Mouse (Mus musculus): Measurements from ENCODE around the gene Adat3. TPM values are rescaled to one million over a fixed set of nuclear protein-coding genes. Genes with fewer than 3 reads are reported as not detected.
"Not testable (repeated sequence)": the region's sequence is repeated elsewhere in the genome, so short reads cannot be mapped to it uniquely, and the experiment has no call there.

The Adat3 gene
- polyA plus RNA-seq, 1 experiment from 2014 or later = 11.9 TPM

DNA sequence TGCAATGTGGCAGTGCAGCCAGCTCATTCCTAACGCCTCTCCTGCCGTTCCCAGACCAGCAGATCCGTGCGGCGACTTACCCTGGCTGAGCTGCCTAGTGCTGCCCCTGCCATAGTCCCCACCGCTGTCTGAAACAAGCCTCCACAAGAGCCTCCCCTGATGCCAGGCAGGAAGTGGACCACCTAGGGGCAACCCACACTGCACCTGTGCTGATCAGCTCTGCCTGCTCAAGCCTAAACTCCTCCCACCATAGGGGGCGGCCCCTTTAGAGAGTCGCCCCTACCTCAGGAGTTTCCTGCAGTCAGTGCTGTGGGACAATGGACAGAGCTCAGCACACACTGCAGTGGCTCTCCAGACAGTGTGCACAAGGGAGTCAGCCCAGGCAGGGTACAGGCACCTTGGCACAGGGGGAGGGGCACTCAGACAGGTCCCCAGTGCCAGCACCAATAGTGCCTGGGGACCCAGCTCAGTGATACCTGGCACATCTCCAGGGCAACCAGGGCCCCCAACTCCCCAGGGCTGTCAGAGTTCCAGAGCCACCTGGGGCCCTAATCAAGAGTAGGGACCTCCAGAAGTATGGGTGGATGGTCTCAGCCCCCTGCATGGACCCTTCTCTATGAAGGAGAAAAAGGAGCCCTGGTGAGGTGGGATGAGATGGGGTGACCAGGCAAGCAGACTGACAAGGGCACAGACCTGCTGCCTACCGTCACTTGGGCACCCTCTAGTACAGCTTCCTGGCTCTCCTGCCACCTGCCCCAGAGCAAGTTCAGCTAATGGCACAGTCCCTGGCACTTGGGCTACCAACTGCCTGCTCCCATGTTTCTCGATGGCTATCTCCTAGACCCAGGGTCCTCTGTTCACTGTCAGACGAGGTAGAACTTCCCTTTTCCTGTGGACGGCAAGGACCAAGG, 17.8 kb upstream of the Adat3 start:
- Histone ChIP-seq H3K36me3 (replicated peaks) (peaks cover 48% of the 10 kb centered on the region), H3K27ac (peak overlapping the region; percentile 40; the same call in 1 of the 2 replicates), H3K9me3 (no peaks in the 10 kb centered on the region), H3K4me1 (peaks cover 59% of the 10 kb centered on the region), H3K27me3 (ENCODE audit: poor library complexity, severe bottlenecking) (no peaks in the 10 kb centered on the region), H3K4me3 (no peak overlapping the region; the same call in 1 of the 2 replicates)
- WGBS = 77% methylated on average over 12 of the region's 12 CpGs
- DNase-seq (ENCODE audit: extremely low spot score, low spot score) = no peak

DNA sequence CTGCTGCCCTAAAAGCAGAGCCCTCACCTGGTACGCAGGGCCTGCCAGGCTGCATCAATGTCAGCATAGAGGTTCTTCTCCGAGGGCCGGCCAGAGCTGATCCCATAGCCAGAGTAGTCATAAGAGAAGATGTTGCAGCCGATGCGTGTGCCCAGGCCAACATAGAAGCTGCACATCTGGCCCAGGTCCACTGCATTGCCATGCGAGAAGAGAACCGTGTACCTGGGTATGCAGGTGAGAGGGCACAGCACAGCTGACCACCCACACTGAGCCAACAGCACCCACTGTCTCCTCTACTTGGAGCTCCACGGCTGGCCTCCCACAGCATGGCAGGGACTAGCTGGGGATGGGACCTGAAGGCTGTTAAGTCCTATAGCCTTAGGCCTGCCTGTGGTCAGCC, 17.1 kb upstream of the Adat3 start:
- H3K4me3 ChIP-seq = 0 out of 2 replicates have a peak overlapping the region, but pooled peaks have one; percentile 0
- H3K9me3 ChIP-seq = no peaks in the 10 kb centered on the region
- WGBS = 93% methylated on average over 8 of the region's 8 CpGs
- no peak for DNase-seq (ENCODE audit: extremely low spot score, low spot score)
- H3K4me1 ChIP-seq = peaks cover 64% of the 10 kb centered on the region
- peaks cover 48% of the 10 kb centered on the region for H3K36me3 ChIP-seq (replicated peaks)
- no peaks in the 10 kb centered on the region for H3K27me3 ChIP-seq (ENCODE audit: poor library complexity, severe bottlenecking)
- H3K27ac ChIP-seq = no peak overlapping the region

- 95% methylated on average over 47 of the region's 51 CpGs for WGBS
- peaks cover 66% of the 10 kb centered on the region for H3K4me1 ChIP-seq
- DNase-seq (ENCODE audit: extremely low spot score, low spot score) = no peak
- H3K27me3 ChIP-seq (ENCODE audit: poor library complexity, severe bottlenecking) = no peaks in the 10 kb centered on the region
- peak overlapping the region; percentile 22; the same call in 1 of the 2 replicates for H3K4me3 ChIP-seq
- H3K36me3 ChIP-seq (replicated peaks) = peaks cover 48% of the 10 kb centered on the region
- H3K27ac ChIP-seq = peak overlapping the region; percentile 69
- H3K9me3 ChIP-seq = no peaks in the 10 kb centered on the region
Observed at GRCm38 (mm10) chr10:80586407-80587304, 16.0 kb upstream of the Adat3 start.

- H3K4me1 ChIP-seq = peaks cover 66% of the 10 kb centered on the region
- no peaks in the 10 kb centered on the region for H3K27me3 ChIP-seq (ENCODE audit: poor library complexity, severe bottlenecking)
- peak overlapping the region; percentile 22; the same call in 1 of the 2 replicates for H3K4me3 ChIP-seq
- peak overlapping the region; percentile 69 for H3K27ac ChIP-seq
- DNase-seq (ENCODE audit: extremely low spot score, low spot score) = no peak
- H3K36me3 ChIP-seq (replicated peaks) = peaks cover 46% of the 10 kb centered on the region
- 58% methylated on average over 4 of the region's 4 CpGs for WGBS
- H3K9me3 ChIP-seq = no peaks in the 10 kb centered on the region
Observed at GRCm38 (mm10) chr10:80587305-80587657, 15.4 kb upstream of the Adat3 start.

DNA sequence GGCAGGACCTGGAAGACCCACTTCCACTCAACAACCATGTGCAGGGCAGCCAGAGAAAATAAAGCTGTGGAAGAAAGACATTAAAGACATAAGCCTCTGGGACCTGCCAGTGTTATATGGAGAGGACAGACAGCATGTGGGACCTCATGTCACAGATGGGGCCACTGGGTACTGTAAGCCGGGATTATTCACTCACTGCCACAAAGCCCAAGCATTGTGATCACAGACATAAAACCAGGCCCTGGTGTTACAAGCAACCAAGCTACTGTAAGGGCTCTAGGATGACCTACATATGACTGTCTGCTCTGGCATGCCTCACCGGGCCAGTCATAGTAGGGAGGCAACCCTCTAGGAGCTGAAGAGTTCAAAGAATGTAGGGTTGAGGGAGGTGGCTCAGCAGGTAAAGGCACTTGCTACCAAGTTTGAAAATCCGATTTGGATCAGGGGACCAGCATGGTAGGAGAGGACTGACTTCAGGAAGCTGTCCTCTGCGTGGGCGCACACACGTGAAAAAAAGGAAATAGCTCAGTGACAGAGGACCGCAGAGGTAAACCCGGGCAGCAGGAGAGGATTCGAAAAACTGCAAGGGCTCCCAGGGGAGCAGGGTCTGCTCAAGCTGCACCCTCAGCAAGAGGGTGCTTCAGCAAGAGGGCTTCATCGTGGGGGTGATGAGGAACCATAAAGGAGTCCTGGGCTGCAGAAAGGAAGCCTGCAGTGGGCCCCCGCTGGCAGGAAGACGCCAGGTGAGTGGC, 13.4 kb upstream of the Adat3 start:
- no peaks in the 10 kb centered on the region for H3K9me3 ChIP-seq
- H3K36me3 ChIP-seq (replicated peaks) = peaks cover 28% of the 10 kb centered on the region
- H3K27ac ChIP-seq = peak overlapping the region; percentile 89
- H3K4me3 ChIP-seq = peak overlapping the region; percentile 98
- DNase-seq (ENCODE audit: extremely low spot score, low spot score) = no peak
- peaks cover 55% of the 10 kb centered on the region for H3K4me1 ChIP-seq
- H3K27me3 ChIP-seq (ENCODE audit: poor library complexity, severe bottlenecking) = no peaks in the 10 kb centered on the region
- WGBS = 22% methylated on average over 12 of the region's 12 CpGs

- under 1% methylated on average over 73 of the region's 73 CpGs for WGBS
- Histone ChIP-seq H3K4me3 (peak within 1 kb of the TSS; percentile 98), H3K36me3 (replicated peaks) (peaks cover 20% of the 10 kb centered on the region), H3K9me3 (no peaks in the 10 kb centered on the region), H3K27me3 (ENCODE audit: poor library complexity, severe bottlenecking) (no peaks in the 10 kb centered on the region), H3K4me1 (peaks cover 47% of the 10 kb centered on the region), H3K27ac (peak within 1 kb of the TSS; percentile 89)
- peak; percentile 98 for DNase-seq (ENCODE audit: extremely low spot score, low spot score)
Observed at GRCm38 (mm10) chr10:80589879-80590854, 12.5 kb upstream of the Adat3 start, which contains the start of gene Abhd17a. Gene Abhd17a, minus strand, starts transcription at chr10:80590341.

DNA sequence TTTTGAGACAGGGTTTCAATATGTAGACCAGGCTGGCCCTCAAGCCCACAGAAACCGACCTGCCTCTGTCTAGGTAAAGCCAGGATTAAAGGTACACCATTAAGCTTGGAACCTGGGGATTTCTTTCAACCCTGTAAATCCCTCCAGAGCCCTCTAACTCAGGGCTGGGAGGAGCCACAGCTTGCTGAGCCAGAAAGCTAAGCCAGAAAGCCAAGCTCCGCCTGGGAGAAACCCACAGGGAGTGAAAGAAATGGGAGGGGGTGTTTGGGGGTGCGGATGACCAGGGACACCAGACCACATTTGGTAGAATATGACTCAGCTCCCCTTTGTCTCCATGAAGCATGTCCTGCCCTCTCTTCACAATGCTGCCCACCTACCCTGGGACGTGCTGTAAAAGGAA, 6.4 kb upstream of the Adat3 start:
- H3K9me3 ChIP-seq = no peaks in the 10 kb centered on the region
- no peaks in the 10 kb centered on the region for H3K27me3 ChIP-seq (ENCODE audit: poor library complexity, severe bottlenecking)
- no peak overlapping the region for H3K27ac ChIP-seq
- WGBS = 62% methylated on average over 4 of the region's 4 CpGs
- no peak overlapping the region for H3K4me3 ChIP-seq
- no peak for DNase-seq (ENCODE audit: extremely low spot score, low spot score)
- no peaks in the 10 kb centered on the region for H3K36me3 ChIP-seq (replicated peaks)
- H3K4me1 ChIP-seq = no peaks in the 10 kb centered on the region

GRCm38 (mm10) chr10:80603364-80603763, 684 bp downstream of the Adat3 start:
- Histone ChIP-seq H3K4me3 (peak overlapping the region; percentile 79), H3K36me3 (replicated peaks) (peaks cover 33% of the 10 kb centered on the region), H3K9me3 (no peaks in the 10 kb centered on the region), H3K27ac (peak overlapping the region; percentile 90), H3K4me1 (peaks cover 30% of the 10 kb centered on the region), H3K27me3 (ENCODE audit: poor library complexity, severe bottlenecking) (no peaks in the 10 kb centered on the region)
- DNase-seq (ENCODE audit: extremely low spot score, low spot score) = no peak
- WGBS = 37% methylated on average over 7 of the region's 7 CpGs

DNA sequence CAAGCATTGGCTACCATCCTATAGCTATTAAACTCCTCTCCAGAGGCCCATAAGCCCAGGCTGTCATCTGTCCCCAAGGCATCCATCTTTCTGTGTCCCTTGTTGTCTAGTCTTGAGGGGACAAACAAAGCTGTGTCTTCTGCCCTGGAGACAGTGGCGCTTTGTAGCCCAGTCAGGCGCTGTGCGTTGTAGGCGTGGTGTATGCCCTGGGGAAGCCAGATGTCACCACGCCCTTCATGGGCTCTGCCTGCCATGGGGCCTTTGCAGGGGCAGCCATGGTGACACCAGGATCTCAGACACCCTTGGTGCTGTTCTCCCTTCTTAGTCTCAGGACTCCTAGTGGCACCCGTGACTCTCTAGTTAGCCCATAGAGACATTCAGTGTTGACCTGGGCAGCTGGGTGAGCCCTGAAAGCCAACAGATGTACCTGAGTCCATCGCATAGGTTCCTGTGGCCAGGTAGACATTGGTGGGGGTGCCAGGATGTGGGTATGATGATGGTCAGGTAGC, 1.4 kb downstream of the Adat3 start:
- Histone ChIP-seq H3K4me3 (peak overlapping the region; percentile 79), H3K4me1 (peaks cover 30% of the 10 kb centered on the region), H3K27me3 (ENCODE audit: poor library complexity, severe bottlenecking) (no peaks in the 10 kb centered on the region), H3K9me3 (no peaks in the 10 kb centered on the region), H3K36me3 (replicated peaks) (peaks cover 40% of the 10 kb centered on the region), H3K27ac (peak overlapping the region; percentile 90; the same call in 1 of the 2 replicates)
- WGBS = 93% methylated on average over 7 of the region's 7 CpGs
- no peak for DNase-seq (ENCODE audit: extremely low spot score, low spot score)

GRCm38 (mm10) chr10:80604988-80605387, 2.3 kb downstream of the Adat3 start:
- no peak for DNase-seq (ENCODE audit: extremely low spot score, low spot score)
- WGBS = 97% methylated on average over 2 of the region's 2 CpGs
- Histone ChIP-seq H3K4me3 (no peak overlapping the region), H3K9me3 (no peaks in the 10 kb centered on the region), H3K27ac (no peak overlapping the region), H3K4me1 (peaks cover 30% of the 10 kb centered on the region), H3K27me3 (ENCODE audit: poor library complexity, severe bottlenecking) (no peaks in the 10 kb centered on the region), H3K36me3 (replicated peaks) (peaks cover 49% of the 10 kb centered on the region)

DNA sequence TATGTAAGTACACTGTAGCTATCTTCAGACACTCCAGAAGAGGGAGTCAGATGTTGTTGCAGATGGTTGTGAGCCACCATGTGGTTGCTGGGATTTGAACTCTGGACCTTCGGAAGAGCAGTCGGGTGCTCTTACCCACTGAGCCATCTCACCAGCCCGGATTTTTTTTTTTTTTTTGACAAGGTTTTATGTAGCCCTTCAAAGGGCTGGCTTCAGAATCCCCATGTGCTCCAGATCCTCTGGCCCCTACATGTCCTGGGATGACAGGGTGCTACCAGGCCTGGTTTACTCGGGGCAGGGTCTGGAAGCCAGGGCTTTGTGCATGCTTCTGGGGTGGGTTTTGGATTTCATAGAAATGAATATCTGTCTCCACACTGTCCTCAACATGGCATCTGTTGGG, 3.0 kb downstream of the Adat3 start, which contains the start of gene Gm49322:
Gene Gm49322, plus strand, starts transcription at position 301 of the 400 bp plus-strand sequence.
- H3K4me3 ChIP-seq; DNase-seq (ENCODE audit: extremely low spot score, low spot score): not testable (repeated sequence)
- WGBS = 86% methylated on average over 4 of the region's 4 CpGs

More for the DNA sequence above, 3.0 kb downstream of the Adat3 start, which contains the start of gene Gm49322:
- H3K9me3 ChIP-seq; H3K27ac ChIP-seq; H3K27me3 ChIP-seq (ENCODE audit: poor library complexity, severe bottlenecking): not testable (repeated sequence)
- peaks cover 34% of the 10 kb centered on the region for H3K4me1 ChIP-seq
- H3K36me3 ChIP-seq (replicated peaks) = peaks cover 57% of the 10 kb centered on the region
